Mouse (Mus musculus) lung, postnatal 4 days (tissue): ENCODE measurements around the gene Taok2.
A peak's percentile ranks its signal among the peaks of the same experiment; 100 is the strongest.

Source experiments
- DNase-seq, 2 experiments: peaks; one replicate each; pipeline ENCODE4 v3.0.0; 2021

Taok2 gene

GRCm38 (mm10) chr7:126825403-126825802 is 59.1 kb downstream of the Taok2 start:
- no peak for DNase-seq

- DNase-seq: no peak
Observed at GRCm38 (mm10) chr7:126823940-126824339, 60.6 kb downstream of the Taok2 start.

GRCm38 (mm10) chr7:126823202-126823711 is 61.2 kb downstream of the Taok2 start:
- DNase-seq: no peak

- DNase-seq: no peak
Observed at GRCm38 (mm10) chr7:126822741-126823140, 61.8 kb downstream of the Taok2 start.

GRCm38 (mm10) chr7:126821835-126822511 is 62.5 kb downstream of the Taok2 start:
- DNase-seq: peak; percentile 66 to 87

GRCm38 (mm10) chr7:126818818-126819217 is 65.7 kb downstream of the Taok2 start:
- no peak for DNase-seq

- no peak for DNase-seq
Observed at GRCm38 (mm10) chr7:126817595-126817994, 66.9 kb downstream of the Taok2 start.

GRCm38 (mm10) chr7:126816494-126816893 is 68.0 kb downstream of the Taok2 start:
- no peak for DNase-seq

- no peak for DNase-seq
Observed at GRCm38 (mm10) chr7:126815726-126816222, 68.7 kb downstream of the Taok2 start.
